ENCODE assay signal across 22 mouse cellular contexts in the genomic region with DNA sequence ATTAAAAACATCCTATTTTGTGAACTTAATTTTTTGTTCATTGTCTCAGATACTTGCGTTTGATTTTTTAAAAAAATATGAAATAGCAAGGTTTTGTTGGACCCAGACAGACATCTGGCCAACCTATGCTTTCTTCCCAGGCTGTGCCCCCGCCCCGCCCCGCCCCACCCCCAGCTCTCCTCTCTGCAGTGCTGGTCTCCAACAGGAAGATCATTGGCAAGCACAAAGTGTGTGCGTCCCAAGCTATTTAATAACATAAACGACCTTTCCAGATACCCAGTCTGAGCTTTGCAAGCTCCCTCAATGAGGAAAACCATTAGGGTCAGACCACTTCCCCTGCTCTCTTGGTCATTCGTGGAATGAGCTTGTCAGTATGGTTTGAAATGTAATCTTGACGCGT.
DNase-seq lines count a peak whose midpoint lies in the region; ATAC-seq and TF ChIP-seq lines count a peak whose summit lies in the region.
"Had no signal": no experiment of that assay in that cellular context is flagged by ENCODE, and none has a peak within 500 bp of the region (broad histone marks: within the 10 kb centered on the region; RNA-seq: fewer than 3 reads in every experiment).

No protein-coding gene starts in this region.

- ATAC-seq in lung, embryonic 14.5 days (ENCODE audit: insufficient read depth) = no peak
- ATAC-seq in lung, postnatal 0 days = no peak
- ATAC-seq: forebrain, embryonic 14.5 days had no signal

- no peak overlapping the region for H3K4me3 ChIP-seq in lung, embryonic 14.5 days (ENCODE audit: low read depth, low read length)
- H3K4me3 ChIP-seq in lung, postnatal 0 days (ENCODE audit: low read depth, low read length) = no peak overlapping the region
- H3K4me3 ChIP-seq: embryonic facial prominence, embryonic 13.5 days; embryonic facial prominence, embryonic 15.5 days; erythroblast, embryonic 14.5 days; forebrain, embryonic 10.5 days; forebrain, embryonic 12.5 days had no signal

- TF ChIP-seq CTCF in lung, embryonic 14.5 days (IDR thresholded peaks at IDR 0.05; ENCODE audit: low read depth) = no peak
- TF ChIP-seq CTCF in lung, postnatal 0 days (IDR thresholded peaks at IDR 0.05) = no peak

- no peak overlapping the region for H3K27ac ChIP-seq in lung, embryonic 14.5 days (ENCODE audit: low read depth)
- no peak overlapping the region for H3K27ac ChIP-seq in lung, postnatal 0 days (ENCODE audit: low read length)
- H3K27ac ChIP-seq: embryonic facial prominence, embryonic 13.5 days; embryonic facial prominence, embryonic 15.5 days; forebrain, embryonic 10.5 days; forebrain, embryonic 12.5 days had no signal

- H3K27me3 ChIP-seq in lung, embryonic 14.5 days (ENCODE audit: insufficient read depth, low read length) = no peaks in the 10 kb centered on the region
- no peaks in the 10 kb centered on the region for H3K27me3 ChIP-seq in lung, postnatal 0 days (replicated peaks; ENCODE audit: insufficient read depth, low read length)
- H3K27me3 ChIP-seq: embryonic facial prominence, embryonic 13.5 days; embryonic facial prominence, embryonic 15.5 days; forebrain, embryonic 12.5 days had no signal

- no peak for TF ChIP-seq EP300 in lung, postnatal 0 days (IDR thresholded peaks at IDR 0.05)

- H3K4me2 ChIP-seq in lung, embryonic 14.5 days = no peak overlapping the region
- H3K4me2 ChIP-seq in lung, postnatal 0 days (replicated peaks; ENCODE audit: low read depth, low read length) = no peak overlapping the region
- H3K4me2 ChIP-seq: embryonic facial prominence, embryonic 13.5 days; embryonic facial prominence, embryonic 15.5 days; forebrain, embryonic 12.5 days had no signal

- intact Hi-C loops in heart, postnatal 25 days (cut with DNase I) = no loop called here

- no peaks in the 10 kb centered on the region for H3K4me1 ChIP-seq in lung, embryonic 14.5 days (ENCODE audit: insufficient read depth)
- no peaks in the 10 kb centered on the region for H3K4me1 ChIP-seq in lung, postnatal 0 days (ENCODE audit: insufficient read depth, low read depth, low read length)
- H3K4me1 ChIP-seq: embryonic facial prominence, embryonic 13.5 days; embryonic facial prominence, embryonic 15.5 days; forebrain, embryonic 10.5 days; forebrain, embryonic 12.5 days had no signal

- WGBS in lung, embryonic 14.5 days = 60% methylated on average over 9 of the region's 9 CpGs
- WGBS in lung, postnatal 0 days = 55% methylated on average over 9 of the region's 9 CpGs

- H3K9me3 ChIP-seq in lung, embryonic 14.5 days (ENCODE audit: low read depth, low read length) = no peaks in the 10 kb centered on the region
- no peaks in the 10 kb centered on the region for H3K9me3 ChIP-seq in lung, postnatal 0 days (ENCODE audit: low read length)
- H3K9me3 ChIP-seq: embryonic facial prominence, embryonic 13.5 days; embryonic facial prominence, embryonic 15.5 days; forebrain, embryonic 10.5 days; forebrain, embryonic 12.5 days had no signal

- no peaks in the 10 kb centered on the region for H3K36me3 ChIP-seq in lung, embryonic 14.5 days (ENCODE audit: insufficient read depth)
- H3K36me3 ChIP-seq in lung, postnatal 0 days (ENCODE audit: insufficient read depth, low read length) = no peaks in the 10 kb centered on the region
- H3K36me3 ChIP-seq: forebrain, embryonic 10.5 days; forebrain, embryonic 12.5 days had no signal

- DNase-seq in heart, adult 11 months = peak; percentile 90
- DNase-seq in heart, postnatal 25 days (ENCODE audit: low spot score) = no peak
- DNase-seq in lung, embryonic 14.5 days = peak; percentile 21
- DNase-seq in lung, postnatal 0 days (ENCODE audit: low spot score) = no peak
- peak; percentile 15 for DNase-seq in lung, postnatal 36 days
- no peak for DNase-seq in lung, postnatal 10 days
- DNase-seq: adrenal gland, adult 2 months; adrenal gland, postnatal 10 days; adrenal gland, postnatal 25 days; cerebellum, adult 11 months; cerebellum, adult 18-20 months; cerebellum, adult 8-10 months; cerebellum, adult 9-11 months; cerebellum, postnatal 14 days; cerebellum, postnatal 36 days; embryo, embryonic 11 days had no signal

- no peak overlapping the region for H3K9ac ChIP-seq in lung, embryonic 14.5 days
- H3K9ac ChIP-seq in lung, postnatal 0 days (replicated peaks; ENCODE audit: low read depth) = no peak overlapping the region
- H3K9ac ChIP-seq: embryonic facial prominence, embryonic 13.5 days; embryonic facial prominence, embryonic 15.5 days; forebrain, embryonic 12.5 days had no signal

Comparison
In these comparisons a context has a peak if more than half of its experiments do, and no peak if none do; other contexts are left out.
1. DNase-seq: peak in heart, adult 11 months (single experiment), lung, embryonic 14.5 days (single experiment) and lung, postnatal 36 days (single experiment); none in heart, postnatal 25 days (single experiment), lung, postnatal 0 days (single experiment) and lung, postnatal 10 days (single experiment).